Mouse (Mus musculus) forebrain, embryonic 12.5 days (tissue): ENCODE results near the gene Gm38392. TPM values are rescaled to one million over a fixed set of nuclear protein-coding genes. Genes with fewer than 3 reads are reported as not detected.

Experiments
- ATAC-seq: fragments of 200-750 bp; cut with Nextera tagmentation; 2 replicates; pipeline ENCODE4 v1.8.0; 2017; ENCODE audit warnings: moderate TSS enrichment; ENCODE audit not compliant: low FRiP score
- H3K27ac ChIP-seq: fragments of 300-500 bp; sonication (generic); 2 replicates; pipeline ENCODE4 v1.5.1; 2016; ENCODE audit warnings: mild to moderate bottlenecking
- H3K27me3 ChIP-seq: fragments of 300-500 bp; sonication (generic); 2 replicates; pipeline ENCODE4 v1.6.1; 2016; ENCODE audit warnings: mild to moderate bottlenecking
- H3K36me3 ChIP-seq: fragments of 300-500 bp; sonication (generic); replicated peaks from 2 replicates; pipeline ENCODE4 v1.6.1; 2016; ENCODE audit warnings: mild to moderate bottlenecking
- H3K4me1 ChIP-seq: fragments of 300-500 bp; sonication (generic); 2 replicates; pipeline ENCODE4 v1.6.1; 2016
- H3K4me2 ChIP-seq: fragments of 300-500 bp; sonication (generic); 2 replicates; pipeline ENCODE4 v1.6.1; 2016; ENCODE audit warnings: mild to moderate bottlenecking, moderate library complexity
- H3K4me3 ChIP-seq: fragments of 300-500 bp; sonication (generic); replicated peaks from 2 replicates; pipeline ENCODE4 v1.5.1; 2016; ENCODE audit warnings: mild to moderate bottlenecking
- H3K9ac ChIP-seq: fragments of 300-500 bp; sonication (generic); 2 replicates; pipeline ENCODE4 v1.6.1; 2016; ENCODE audit warnings: mild to moderate bottlenecking
- H3K9me3 ChIP-seq: fragments of 300-500 bp; sonication (generic); 2 replicates; pipeline ENCODE4 v1.6.1; 2016
- WGBS: fragments of 180-500 bp; shearing (Covaris S2); methylation state at CpG from one replicate; pipeline ENCODE4 v1.1.7; 2016; 5-methylcytosine and 5-hydroxymethylcytosine counted together
- polyA plus RNA-seq: library from polyadenylated mRNA; unstranded; fragments of >200 nt; fragmentation: Nextera tagmentation; extraction: Ambion mirVana; gene quantifications from 2 replicates; pipeline ENCODE4 v1.2.1, GENCODE M21; 2016

Gm38392 gene
- 0.31 TPM in 1 of 2 replicates, not detected in the other for polyA plus RNA-seq

DNA sequence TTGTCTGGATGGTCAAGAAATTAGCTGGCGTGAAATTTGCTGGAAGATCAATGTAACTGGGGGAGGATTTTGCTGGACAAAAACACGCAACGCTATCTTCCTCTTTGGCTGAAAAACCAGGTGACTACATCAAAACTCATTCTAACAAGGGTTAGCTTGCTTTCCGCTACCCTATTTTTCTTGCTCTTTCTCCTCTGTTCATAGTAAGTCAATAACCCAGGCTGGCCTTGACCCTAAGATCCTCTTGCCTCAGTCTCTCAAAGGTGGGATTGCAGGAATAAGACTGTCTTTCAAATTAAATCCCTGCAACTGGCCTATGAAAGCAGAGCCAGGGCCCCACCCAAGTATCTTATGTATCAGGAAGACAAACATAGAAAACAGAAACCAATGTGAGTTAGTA is at the start of gene Gm38392:
Gene Gm38392 (minus strand): TSS at position 101 of the 400 bp plus-strand sequence.
- Histone ChIP-seq H3K27me3 (no peaks in the 10 kb centered on the region), H3K36me3 (peaks cover 2% of the 10 kb centered on the region; the same call in 1 of the 2 replicates), H3K4me3 (no peak within 1 kb of the TSS), H3K4me2 (no peak within 1 kb of the TSS), H3K9ac (no peak within 1 kb of the TSS), H3K4me1 (no peaks in the 10 kb centered on the region), H3K27ac (no peak within 1 kb of the TSS), H3K9me3 (no peaks in the 10 kb centered on the region)
- 96% methylated on average over 4 of the region's 4 CpGs for WGBS
- ATAC-seq, result no peak

DNA sequence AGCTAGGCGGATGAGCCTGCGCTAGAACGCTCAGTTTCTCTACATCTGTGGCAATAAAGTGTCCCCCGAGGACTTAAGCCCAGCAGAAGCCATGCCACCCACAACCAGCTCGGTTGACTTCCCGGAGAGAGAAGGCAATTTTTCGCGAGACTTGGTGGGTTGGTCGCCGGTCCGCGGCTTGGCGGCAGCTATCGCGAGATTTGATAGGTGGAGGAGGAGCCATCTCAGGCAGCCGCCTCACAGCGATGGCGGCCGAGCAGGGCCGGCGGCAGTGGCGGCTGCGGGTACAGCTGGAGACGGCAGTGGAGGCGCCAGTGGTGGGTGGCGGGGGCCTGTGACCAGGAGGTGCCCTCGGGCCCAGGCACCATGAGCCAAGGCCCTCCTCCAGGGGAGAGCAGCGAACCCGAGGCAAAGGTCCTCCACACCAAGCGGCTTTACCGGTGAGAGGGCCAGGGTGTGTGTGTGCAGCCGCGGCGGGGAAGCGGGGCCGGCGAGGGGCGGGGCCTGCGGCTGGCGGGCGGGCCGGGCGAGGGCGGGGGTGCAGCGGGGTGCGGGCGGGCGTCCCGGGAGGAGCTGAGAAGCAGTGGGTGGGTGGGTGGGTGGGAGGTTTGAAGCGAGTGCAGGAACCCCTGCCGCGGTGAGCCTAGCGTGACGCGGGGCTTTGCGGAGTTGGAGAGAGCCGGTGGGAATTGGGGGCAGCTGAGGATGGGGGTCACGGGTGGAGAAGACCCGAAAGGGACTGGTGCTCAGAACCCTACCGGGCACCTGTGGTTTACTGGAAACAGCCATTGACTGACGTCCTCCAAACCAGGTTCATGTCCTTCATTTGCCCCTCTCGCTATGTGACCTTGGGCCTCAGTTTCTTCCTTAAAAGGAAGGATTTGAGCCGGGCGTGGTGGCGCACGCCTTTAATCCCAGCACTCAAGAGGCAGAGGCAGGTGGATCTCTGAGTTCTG is 49.3 kb upstream of the Gm38392 start, which contains the start of the genes Tmem79 and Smg5:
Gene Tmem79 (minus strand): TSS at position 91 of the 956 bp plus-strand sequence.
Gene Smg5 (plus strand): TSS at position 203 of the 956 bp plus-strand sequence.
- ATAC-seq, result peak; percentile 95
- Histone ChIP-seq H3K4me1 (peaks cover 27% of the 10 kb centered on the region), H3K27me3 (no peaks in the 10 kb centered on the region), H3K9ac (peak within 1 kb of the TSS; percentile 89), H3K36me3 (0 out of 2 replicates have a peak, but pooled peaks cover 4% of the 10 kb centered on the region), H3K27ac (peak within 1 kb of the TSS; percentile 94), H3K4me2 (peak within 1 kb of the TSS; percentile 78), H3K9me3 (no peaks in the 10 kb centered on the region), H3K4me3 (peak within 1 kb of the TSS; percentile 75)
- 3% methylated on average over 55 of the region's 66 CpGs for WGBS

DNA sequence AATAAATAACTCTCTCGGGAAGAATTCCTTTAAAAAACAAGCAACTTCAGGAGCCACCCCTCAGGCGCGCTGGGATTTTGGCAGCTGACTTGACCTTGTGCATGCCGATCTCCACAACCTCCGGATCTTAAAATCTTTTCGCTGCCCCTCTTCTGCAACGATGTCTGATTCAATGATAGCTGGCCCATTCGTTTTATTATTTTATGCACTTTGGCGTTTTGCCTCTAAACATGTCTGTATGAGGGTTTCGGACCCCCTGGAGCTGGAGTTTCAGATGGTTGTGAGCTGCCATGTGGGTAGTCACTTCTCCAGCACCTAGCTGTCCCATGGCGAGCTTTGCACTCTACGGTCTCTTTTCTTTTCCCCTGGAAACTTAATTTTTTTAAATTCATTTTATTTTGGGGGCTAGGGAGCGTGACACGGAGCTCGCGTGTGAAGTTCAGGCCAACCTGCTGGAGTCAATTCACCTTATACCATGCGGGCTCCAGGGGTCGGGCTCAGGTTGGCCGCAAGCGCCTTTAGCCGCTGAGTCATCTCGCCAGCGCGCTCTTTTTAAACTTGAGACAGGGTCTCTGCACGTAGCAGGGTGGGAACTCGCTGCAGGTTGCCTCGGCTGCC is 48.5 kb upstream of the Gm38392 start:
- Histone ChIP-seq H3K9me3 (no peaks in the 10 kb centered on the region), H3K4me1 (peaks cover 27% of the 10 kb centered on the region), H3K4me3 (peak overlapping the region; percentile 75), H3K27ac (peak overlapping the region; percentile 94), H3K27me3 (no peaks in the 10 kb centered on the region), H3K4me2 (peak overlapping the region; percentile 78), H3K36me3 (0 out of 2 replicates have a peak, but pooled peaks cover 4% of the 10 kb centered on the region), H3K9ac (peak overlapping the region; percentile 89)
- peak; percentile 50; the same call in 1 of the 2 replicates for ATAC-seq
- 2% methylated on average over 27 of the region's 27 CpGs for WGBS

DNA sequence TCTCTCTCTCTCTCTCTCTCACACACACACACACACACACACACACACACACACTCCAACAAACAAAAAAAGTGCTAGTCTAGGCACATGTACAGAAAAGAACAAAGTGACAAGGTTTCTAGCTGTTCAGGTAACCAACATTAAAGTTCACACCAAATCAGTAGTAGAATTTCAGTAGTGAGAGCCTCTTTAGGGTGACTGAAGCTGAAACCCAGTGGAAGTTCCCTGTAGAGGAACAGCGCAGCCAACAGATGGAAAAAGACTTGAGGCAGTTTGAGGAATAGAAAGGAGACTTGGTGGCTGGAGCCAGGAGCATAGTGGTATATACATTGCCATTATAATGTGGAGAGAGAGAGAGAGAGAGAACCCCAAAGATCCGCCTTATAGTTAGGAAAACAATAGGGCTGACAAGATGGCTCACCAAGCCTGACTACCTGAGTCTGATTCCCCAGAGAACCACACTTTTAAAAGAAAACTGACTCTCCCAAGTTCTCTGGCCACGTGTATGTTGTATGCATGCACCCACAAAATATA is 48.0 kb upstream of the Gm38392 start:
- peaks cover 27% of the 10 kb centered on the region for H3K4me1 ChIP-seq
- peak overlapping the region; percentile 78 for H3K4me2 ChIP-seq
- no peak overlapping the region for H3K27ac ChIP-seq
- 36% methylated on average over 3 of the region's 3 CpGs for WGBS
- H3K9ac ChIP-seq, result peak overlapping the region; percentile 89
- H3K9me3 ChIP-seq, result no peaks in the 10 kb centered on the region
- H3K4me3 ChIP-seq, result peak overlapping the region; percentile 75
- no peaks in the 10 kb centered on the region for H3K27me3 ChIP-seq
- ATAC-seq, result no peak
- 0 out of 2 replicates have a peak, but pooled peaks cover 4% of the 10 kb centered on the region for H3K36me3 ChIP-seq

DNA sequence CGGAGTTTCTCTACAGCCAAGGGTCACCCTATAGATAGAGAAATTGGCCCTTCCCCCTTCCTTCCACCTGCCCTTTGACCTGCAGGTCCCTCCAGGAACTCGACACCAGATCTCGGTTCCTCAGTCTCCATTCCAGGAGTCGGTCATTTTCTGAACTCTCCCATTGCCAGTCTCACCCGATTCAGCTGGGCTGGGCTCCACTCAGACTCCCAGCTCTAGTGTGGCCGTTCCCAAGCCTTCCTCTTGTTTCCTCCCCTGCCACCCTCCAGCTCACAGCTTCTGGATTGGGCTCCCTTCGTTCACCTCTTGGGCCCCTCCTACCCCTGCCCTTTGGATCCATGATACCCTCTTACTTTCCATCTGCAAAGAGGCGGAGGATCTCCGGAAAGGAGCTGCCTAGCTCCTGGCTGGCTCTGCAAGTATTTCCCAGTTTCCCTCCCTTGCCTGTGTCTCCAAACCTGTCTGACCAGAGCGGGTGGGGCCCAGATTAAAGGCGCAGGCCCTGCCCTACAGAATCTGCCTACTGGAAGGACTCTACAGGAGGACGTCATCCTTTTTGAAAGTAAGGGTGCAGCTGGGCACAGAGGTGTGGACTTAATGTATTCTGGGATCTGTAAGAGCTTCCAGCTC is 47.1 kb upstream of the Gm38392 start:
- Histone ChIP-seq H3K9ac (no peak overlapping the region), H3K27me3 (no peaks in the 10 kb centered on the region), H3K4me2 (no peak overlapping the region), H3K9me3 (no peaks in the 10 kb centered on the region), H3K4me1 (peaks cover 25% of the 10 kb centered on the region), H3K36me3 (peaks cover 12% of the 10 kb centered on the region; the same call in 1 of the 2 replicates), H3K27ac (no peak overlapping the region), H3K4me3 (no peak overlapping the region)
- no peak for ATAC-seq
- WGBS, result 59% methylated on average over 12 of the region's 12 CpGs

DNA sequence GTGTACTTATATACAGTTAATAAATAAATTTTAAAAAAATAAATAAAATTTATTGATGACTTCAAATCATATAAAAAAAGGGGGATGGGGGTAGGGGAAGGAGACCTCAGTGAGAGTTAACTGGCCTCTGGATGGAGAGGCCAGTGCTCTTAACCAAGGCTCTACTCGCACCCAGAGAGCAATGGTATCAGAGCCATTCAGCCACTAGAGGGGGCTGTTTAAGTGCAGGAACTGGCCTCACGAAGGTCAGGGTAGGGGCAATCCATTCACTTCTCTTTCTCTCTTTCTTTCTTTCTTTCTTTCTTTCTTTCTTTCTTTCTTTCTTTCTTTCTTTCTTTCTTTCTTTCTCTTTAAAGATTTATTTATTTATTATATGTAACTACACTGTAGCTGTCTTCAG is 44.3 kb upstream of the Gm38392 start:
- H3K36me3 ChIP-seq, result peaks cover 26% of the 10 kb centered on the region
- 28% methylated on average over 2 of the region's 2 CpGs for WGBS
- no peak overlapping the region for H3K4me3 ChIP-seq
- H3K4me2 ChIP-seq, result no peak overlapping the region
- no peaks in the 10 kb centered on the region for H3K27me3 ChIP-seq
- no peak overlapping the region for H3K9ac ChIP-seq
- no peaks in the 10 kb centered on the region for H3K9me3 ChIP-seq
- peaks cover 9% of the 10 kb centered on the region for H3K4me1 ChIP-seq
- no peak for ATAC-seq
- H3K27ac ChIP-seq, result no peak overlapping the region

DNA sequence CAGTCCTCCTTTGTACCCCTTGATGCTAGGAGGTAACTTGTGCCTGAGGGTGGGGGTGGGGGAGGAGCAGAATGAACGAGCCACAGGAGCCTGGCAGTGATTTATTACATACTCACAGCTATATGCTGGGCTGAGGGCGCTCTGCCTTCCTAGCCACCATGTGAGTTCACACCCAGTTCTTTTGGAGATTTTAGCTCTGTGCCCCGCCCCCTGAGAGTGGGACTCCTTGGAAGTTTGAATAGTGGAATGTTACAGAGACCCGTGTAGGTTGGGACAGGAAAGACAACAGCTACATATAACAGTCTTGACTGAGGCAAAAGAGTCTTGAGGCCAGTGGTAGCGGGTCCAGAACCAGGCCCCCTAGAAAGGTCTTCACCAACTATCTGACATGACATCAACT is 41.9 kb upstream of the Gm38392 start:
- peaks cover 26% of the 10 kb centered on the region for H3K36me3 ChIP-seq

DNA sequence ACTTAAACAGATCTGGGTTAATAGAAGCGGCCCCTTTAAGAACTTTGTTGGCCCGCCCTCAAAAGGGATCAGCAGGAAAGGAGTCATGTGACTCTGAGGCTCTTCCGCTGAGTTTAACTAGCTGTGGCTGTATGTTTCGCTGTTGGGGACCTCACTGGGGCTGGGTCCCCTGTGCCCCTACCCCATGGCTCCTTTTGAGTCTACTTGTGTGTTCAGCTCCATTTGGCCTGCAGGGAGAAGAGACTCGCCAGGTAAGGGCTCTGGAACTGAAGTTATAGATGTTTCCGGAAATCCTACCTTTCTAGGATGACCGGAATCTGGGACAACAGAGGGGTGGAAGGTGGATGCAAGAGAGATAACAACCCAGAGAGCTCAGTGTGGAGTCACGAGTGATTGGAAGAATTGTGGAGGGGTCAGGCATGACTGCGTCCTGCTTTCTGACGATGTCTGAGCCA is 38.0 kb upstream of the Gm38392 start, which contains the start of gene Glmp:
Gene Glmp (plus strand): TSS at position 73 of the 455 bp plus-strand sequence.
- Histone ChIP-seq H3K9me3 (no peaks in the 10 kb centered on the region), H3K9ac (peak within 1 kb of the TSS; percentile 76), H3K36me3 (peaks cover 65% of the 10 kb centered on the region), H3K4me2 (peak within 1 kb of the TSS; percentile 76), H3K4me1 (peaks cover 17% of the 10 kb centered on the region), H3K27ac (peak within 1 kb of the TSS; percentile 31), H3K27me3 (no peaks in the 10 kb centered on the region), H3K4me3 (peak within 1 kb of the TSS; percentile 67)
- 3% methylated on average over 10 of the region's 10 CpGs for WGBS
- peak; percentile 86 for ATAC-seq

More for the DNA sequence above, 41.9 kb upstream of the Gm38392 start:
- no peak for ATAC-seq
- Histone ChIP-seq H3K27me3 (no peaks in the 10 kb centered on the region), H3K27ac (no peak overlapping the region), H3K4me3 (no peak overlapping the region), H3K9ac (no peak overlapping the region), H3K9me3 (no peaks in the 10 kb centered on the region), H3K4me2 (no peak overlapping the region), H3K4me1 (peaks cover 17% of the 10 kb centered on the region)
- 80% methylated on average over 5 of the region's 5 CpGs for WGBS

DNA sequence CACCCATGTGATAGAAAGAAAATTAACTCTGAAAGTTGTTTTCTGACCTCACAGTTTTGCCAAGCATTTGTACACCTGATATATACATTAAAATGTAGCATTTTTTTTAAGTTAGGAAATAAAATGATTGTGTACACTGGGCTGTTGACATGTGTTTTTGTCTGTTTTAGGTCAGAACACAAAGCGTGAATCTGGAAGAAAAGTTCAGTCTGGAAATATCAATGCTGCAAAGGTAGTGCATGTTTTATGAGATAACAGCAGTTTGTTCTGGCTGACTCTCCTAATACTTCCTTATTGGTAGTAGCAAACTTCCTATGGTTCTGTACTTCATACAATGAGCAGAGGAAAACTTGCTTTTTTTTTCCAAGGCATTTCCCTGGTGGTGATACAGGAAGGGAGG is 12.2 kb upstream of the Gm38392 start:
- Histone ChIP-seq H3K27ac (no peak overlapping the region), H3K4me1 (peaks cover 18% of the 10 kb centered on the region), H3K4me2 (no peak overlapping the region), H3K4me3 (no peak overlapping the region), H3K27me3 (no peaks in the 10 kb centered on the region), H3K9ac (no peak overlapping the region), H3K9me3 (no peaks in the 10 kb centered on the region), H3K36me3 (peaks cover 49% of the 10 kb centered on the region)
- 95% methylated on average over 1 of the region's 1 CpGs for WGBS
- ATAC-seq, result no peak

DNA sequence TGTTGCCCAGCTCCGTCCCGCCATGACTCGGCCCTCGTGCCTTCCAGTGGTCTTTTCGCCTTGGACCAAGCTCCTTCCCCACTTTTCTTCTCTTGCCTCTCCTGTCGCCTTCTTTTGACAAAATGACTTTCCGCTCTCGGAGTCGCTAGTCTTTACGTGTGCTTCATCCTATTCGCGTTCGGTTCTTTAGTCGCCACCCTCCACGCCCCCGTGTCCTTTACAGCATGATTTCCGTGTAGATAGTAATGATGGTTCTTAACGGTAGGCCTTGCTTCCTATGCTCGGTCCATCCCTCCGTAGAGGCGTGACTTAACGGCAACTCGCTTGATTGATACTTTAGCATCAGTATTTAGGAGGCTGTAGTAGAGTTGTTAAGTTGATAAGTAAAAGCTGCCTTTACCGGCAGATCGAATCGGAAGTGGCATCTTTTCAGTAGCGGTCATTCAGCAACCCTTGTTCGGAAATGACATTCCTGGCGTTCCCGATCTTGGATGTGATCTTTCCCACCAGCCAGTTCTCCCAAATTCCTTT is 10.4 kb upstream of the Gm38392 start:
- H3K4me1 ChIP-seq, result peaks cover 18% of the 10 kb centered on the region
- H3K9me3 ChIP-seq, result no peaks in the 10 kb centered on the region
- H3K27ac ChIP-seq, result peak overlapping the region; percentile 94
- WGBS, result under 1% methylated on average over 30 of the region's 30 CpGs
- H3K9ac ChIP-seq, result peak overlapping the region; percentile 88
- H3K4me2 ChIP-seq, result peak overlapping the region; percentile 85
- ATAC-seq, result no peak
- peak overlapping the region; percentile 78 for H3K4me3 ChIP-seq
- H3K27me3 ChIP-seq, result no peaks in the 10 kb centered on the region
- peaks cover 33% of the 10 kb centered on the region for H3K36me3 ChIP-seq

DNA sequence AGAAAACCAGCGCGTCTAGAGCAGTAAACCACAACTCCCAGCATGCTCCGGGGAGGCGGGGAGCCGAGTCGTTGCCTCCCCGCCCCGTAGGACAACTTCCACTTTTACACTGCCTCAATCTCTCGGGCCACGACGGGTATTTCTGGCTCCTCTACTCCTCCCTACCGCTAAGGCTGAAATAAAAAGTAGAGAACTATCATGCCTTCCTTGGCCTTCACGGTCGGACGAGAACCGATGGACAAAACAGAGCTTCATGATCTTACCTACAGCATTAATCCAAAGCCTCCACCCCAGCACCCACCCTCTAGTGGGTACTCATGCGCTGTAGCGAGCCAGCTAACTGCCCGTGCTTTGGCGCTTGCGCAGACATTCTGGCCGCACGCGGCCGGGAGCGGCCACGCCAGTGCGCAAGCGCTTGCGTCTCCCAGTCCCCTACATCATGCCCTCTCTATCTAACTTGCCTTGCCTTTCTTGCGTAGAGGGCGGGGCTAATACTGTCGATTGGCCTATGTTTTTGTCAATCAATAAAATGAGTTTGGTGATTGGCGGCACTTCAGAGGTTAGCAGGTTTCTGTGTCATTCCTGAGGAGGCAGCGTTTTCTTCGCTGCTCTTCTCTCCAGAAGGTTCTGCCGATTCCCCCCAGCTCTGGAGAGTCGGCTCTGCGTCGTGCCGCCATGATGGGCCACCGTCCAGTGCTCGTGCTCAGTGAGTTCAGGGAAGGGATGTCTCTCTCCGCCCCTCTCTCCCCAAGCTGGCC is 9.7 kb upstream of the Gm38392 start, which contains the start of the genes Tsacc and Cct3:
Gene Tsacc (minus strand): TSS at position 439 of the 758 bp plus-strand sequence.
Gene Cct3 (plus strand): TSS at position 556 of the 758 bp plus-strand sequence.
- peak within 1 kb of the TSS; percentile 94 for H3K27ac ChIP-seq
- H3K9me3 ChIP-seq, result no peaks in the 10 kb centered on the region
- H3K4me1 ChIP-seq, result peaks cover 18% of the 10 kb centered on the region
- H3K36me3 ChIP-seq, result peaks cover 27% of the 10 kb centered on the region
- WGBS, result under 1% methylated on average over 44 of the region's 44 CpGs
- peak within 1 kb of the TSS; percentile 88 for H3K9ac ChIP-seq
- peak; percentile 99 for ATAC-seq
- H3K4me2 ChIP-seq, result peak within 1 kb of the TSS; percentile 85
- H3K27me3 ChIP-seq, result no peaks in the 10 kb centered on the region
- H3K4me3 ChIP-seq, result peak within 1 kb of the TSS; percentile 78
